Mouse (Mus musculus) CH12.LX (cell line): ENCODE data around the gene Ube2t. TPM values are rescaled to one million over a fixed set of nuclear protein-coding genes. Genes with fewer than 3 reads are reported as not detected.

Experiments
- DNase-seq: peaks from one replicate; pipeline ENCODE4 v3.0.0-alpha.2; 2013; ENCODE audit errors: extremely low read depth
- H3K27ac ChIP-seq: 2 replicates; pipeline ENCODE4 v1.5.1; 2012; ENCODE audit warnings: low read depth, mild to moderate bottlenecking, control low read depth, moderate library complexity; ENCODE audit not compliant: insufficient read depth
- H3K27me3 ChIP-seq: replicated peaks from 2 replicates; pipeline ENCODE3; 2012; ENCODE audit warnings: inconsistent platforms
- H3K36me3 ChIP-seq, 2 experiments: replicated peaks in 1 of 2; 2 replicates each; pipeline versions ENCODE3 to v1.6.1; 2012; ENCODE audit warnings: inconsistent platforms in 1 of 2, low read length in 1 of 2, mild to moderate bottlenecking in 1 of 2, mixed read lengths in 1 of 2, moderate library complexity in 1 of 2; ENCODE audit not compliant: control insufficient read depth in 1 of 2, insufficient read depth in 1 of 2
- H3K4me1 ChIP-seq, 2 experiments: 2 replicates each; pipeline ENCODE4 v1.6.1; 2012; ENCODE audit warnings: inconsistent platforms in 1 of 2, moderate library complexity in 1 of 2; ENCODE audit not compliant: insufficient read depth in 2 of 2, control insufficient read depth in 1 of 2
- H3K4me2 ChIP-seq: 2 replicates; pipeline ENCODE4 v1.6.1; 2012; ENCODE audit warnings: low read depth, mild to moderate bottlenecking, control low read depth; ENCODE audit not compliant: poor library complexity, insufficient read depth, severe bottlenecking
- H3K4me3 ChIP-seq, 3 experiments: fragments of 150-350 bp in 1 of 3; sonication (generic) in 1 of 3; replicated peaks in 1 of 3; 2 replicates each; pipeline versions ENCODE3 to v1.5.1; 2011 to 2012; ENCODE audit warnings: low read depth in 2 of 3, low read length in 2 of 3, mild to moderate bottlenecking in 2 of 3, moderate library complexity in 2 of 3, control low read depth in 1 of 3, improper control_type of control experiment in 1 of 3, inconsistent platforms in 1 of 3, mixed read lengths in 1 of 3; ENCODE audit not compliant: poor library complexity in 1 of 3
- H3K79me2 ChIP-seq: replicated peaks from 2 replicates; pipeline ENCODE4 v1.6.1; 2012; ENCODE audit warnings: mild to moderate bottlenecking, moderate library complexity; ENCODE audit not compliant: control insufficient read depth, poor library complexity, insufficient read depth, severe bottlenecking; ENCODE audit errors: extremely low read depth
- H3K9ac ChIP-seq: 2 replicates; pipeline ENCODE4 v1.6.1; 2012; ENCODE audit warnings: low read depth, mild to moderate bottlenecking, control low read depth, moderate library complexity; ENCODE audit not compliant: insufficient read depth
- H3K9me3 ChIP-seq: replicated peaks from 2 replicates; pipeline ENCODE3; 2012; ENCODE audit warnings: low read length, inconsistent platforms, mixed read lengths
- CHD1 ChIP-seq: IDR thresholded peaks from 2 replicates; pipeline ENCODE4 v1.6.1; 2012; ENCODE audit warnings: low read depth, low read length, improper control_type of control experiment, inconsistent platforms
- CHD2 ChIP-seq: IDR thresholded peaks from 2 replicates; pipeline ENCODE4 v1.6.1; 2011; ENCODE audit warnings: low read length, improper control_type of control experiment
- CTCF ChIP-seq, 2 experiments: IDR thresholded peaks in 1 of 2; conservative IDR thresholded peaks in 1 of 2; 2 replicates each; pipeline ENCODE4 v1.5.1; 2011 to 2012; ENCODE audit warnings: low read depth in 2 of 2, low read length in 2 of 2, improper control_type of control experiment in 1 of 2, inconsistent platforms in 1 of 2, mild to moderate bottlenecking in 1 of 2, moderate library complexity in 1 of 2
- ELF1 ChIP-seq: IDR thresholded peaks from 2 replicates; pipeline ENCODE4 v1.6.1; 2014; ENCODE audit warnings: low read depth, mild to moderate bottlenecking, inconsistent platforms, low read length, improper control_type of control experiment
- IRF4 ChIP-seq: IDR thresholded peaks from 2 replicates; pipeline ENCODE4 v1.6.1; 2014; ENCODE audit warnings: low read depth, mild to moderate bottlenecking, inconsistent platforms, low read length, improper control_type of control experiment
- JUND ChIP-seq: conservative IDR thresholded peaks from 2 replicates; pipeline ENCODE4 v1.6.1; 2011; ENCODE audit warnings: low read depth, low read length, improper control_type of control experiment
- MEF2A ChIP-seq: IDR thresholded peaks from 2 replicates; pipeline ENCODE4 v1.6.1; 2014; ENCODE audit warnings: low read depth, mild to moderate bottlenecking, inconsistent platforms, low read length, improper control_type of control experiment, borderline replicate concordance
- MXI1 ChIP-seq: IDR thresholded peaks from 2 replicates; pipeline ENCODE4 v1.6.1; 2011; ENCODE audit warnings: mild to moderate bottlenecking, low read depth, low read length, improper control_type of control experiment
- NELFE ChIP-seq: IDR thresholded peaks from 2 replicates; pipeline ENCODE4 v1.6.1; 2011; ENCODE audit warnings: low read depth, low read length, improper control_type of control experiment
- NRF1 ChIP-seq: IDR thresholded peaks from 2 replicates; pipeline ENCODE4 v1.6.1; 2014; ENCODE audit warnings: low read depth, mild to moderate bottlenecking, inconsistent platforms, low read length, improper control_type of control experiment, moderate library complexity
- PAX5 ChIP-seq: IDR thresholded peaks from 2 replicates; pipeline ENCODE4 v1.6.1; 2012; ENCODE audit warnings: low read length, inconsistent platforms, mixed read lengths
- TCF12 ChIP-seq: IDR thresholded peaks from 2 replicates; pipeline ENCODE4 v1.6.1; 2014; ENCODE audit warnings: low read depth, mild to moderate bottlenecking, inconsistent platforms, low read length, improper control_type of control experiment
- UBTF ChIP-seq: IDR thresholded peaks from 2 replicates; pipeline ENCODE4 v1.6.1; 2012; ENCODE audit warnings: low read depth, mild to moderate bottlenecking, inconsistent platforms, low read length, improper control_type of control experiment, moderate library complexity
- USF1 ChIP-seq: IDR thresholded peaks from 2 replicates; pipeline ENCODE4 v1.6.1; 2014; ENCODE audit warnings: low read depth, mild to moderate bottlenecking, inconsistent platforms, low read length, improper control_type of control experiment
- USF2 ChIP-seq: conservative IDR thresholded peaks from 2 replicates; pipeline ENCODE4 v1.6.1; 2011; ENCODE audit warnings: low read depth, low read length, improper control_type of control experiment
- ZC3H11A ChIP-seq: IDR thresholded peaks from 2 replicates; pipeline ENCODE4 v1.6.1; 2012; ENCODE audit warnings: low read depth, mild to moderate bottlenecking, inconsistent platforms, low read length, improper control_type of control experiment
- dilution Hi-C: fragments of 300-500 bp; cut with MboI; formaldehyde crosslinking; loops from 2 replicates; pipeline ENCODE4 v1.14.3; 2020; ENCODE audit warnings: low sequenced_read_pairs; ENCODE audit not compliant: extremely low pct_unique_long_range_greater_than_20kb, extremely low pct_ligation_motif_present
- in situ Hi-C: fragments of 300-500 bp; cut with MboI; formaldehyde crosslinking; loops from 3 replicates; pipeline ENCODE4 v1.14.3; 2019; ENCODE audit warnings: low sequenced_read_pairs, low pct_ligation_motif_present, low pct_unique_long_range_greater_than_20kb, mixed read lengths
- polyA plus RNA-seq: library from polyadenylated mRNA; unstranded; fragments of >175 nt; gene quantifications from 2 replicates; pipeline ENCODE4 v1.2.1, GENCODE M21; 2012; ENCODE audit warnings: low read depth; ENCODE audit not compliant: insufficient read length
- total RNA-seq, 2 experiments: library from RNA; depleted of rRNA; stranded (reverse); fragments of 300-350 nt in 1 of 2; fragments of >200 nt in 1 of 2; gene quantifications; 2 replicates each; pipeline ENCODE4 v1.2.3; 2012 to 2014

Gene Ube2t
- total and polyA plus RNA-seq, 3 experiments = 19.2 to 40.2 (median 28.8) TPM

DNA sequence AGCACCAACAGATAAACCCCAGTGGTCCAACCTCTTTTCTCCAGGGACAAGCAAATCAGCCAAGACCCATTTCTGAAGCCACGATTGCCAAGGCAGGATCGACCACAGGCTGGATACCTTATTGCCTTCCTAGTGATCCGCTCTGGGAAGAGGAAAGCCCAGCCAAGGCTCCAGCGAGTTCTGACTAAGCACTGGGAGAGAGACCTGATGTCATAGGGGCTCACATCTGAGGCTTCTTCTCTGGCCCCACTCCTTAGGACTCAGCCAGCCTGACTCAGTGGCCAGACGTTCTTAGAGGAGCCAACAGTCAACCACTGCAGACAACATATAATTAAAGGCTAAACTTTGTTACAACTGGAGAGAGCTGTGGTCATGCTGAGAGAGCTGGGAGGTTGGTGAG lies 59.6 kb downstream of the Ube2t start:
- Histone ChIP-seq H3K4me3 (no peak overlapping the region), H3K4me1 (peaks cover 3 to 6% of the 10 kb centered on the region in 2 experiments; a peak in 2 of 4 replicates), H3K36me3 (no peaks in the 10 kb centered on the region), H3K27ac (no peak overlapping the region), H3K27me3 (peaks cover 64% of the 10 kb centered on the region), H3K4me2 (no peak overlapping the region), H3K9me3 (peaks cover 5% of the 10 kb centered on the region), H3K79me2 (no peaks in the 10 kb centered on the region), H3K9ac (no peak overlapping the region)
- TF ChIP-seq JUND (no peak), CTCF (conservative IDR thresholded peaks at IDR 0.05 in 1 of 2, IDR thresholded peaks at IDR 0.05 in 1 of 2; ENCODE audit: low read depth in 2 of 2, low read length in 2 of 2) (no peak), IRF4 (no peak), TCF12 (no peak), ZC3H11A (no peak), USF1 (no peak), NRF1 (no peak), CHD2 (no peak), USF2 (no peak), NELFE (no peak), MXI1 (no peak), CHD1 (no peak), PAX5 (no peak), UBTF (no peak)
- DNase-seq = no peak
- dilution Hi-C loops = no loop called here
- in situ Hi-C loops = no loop called here

DNA sequence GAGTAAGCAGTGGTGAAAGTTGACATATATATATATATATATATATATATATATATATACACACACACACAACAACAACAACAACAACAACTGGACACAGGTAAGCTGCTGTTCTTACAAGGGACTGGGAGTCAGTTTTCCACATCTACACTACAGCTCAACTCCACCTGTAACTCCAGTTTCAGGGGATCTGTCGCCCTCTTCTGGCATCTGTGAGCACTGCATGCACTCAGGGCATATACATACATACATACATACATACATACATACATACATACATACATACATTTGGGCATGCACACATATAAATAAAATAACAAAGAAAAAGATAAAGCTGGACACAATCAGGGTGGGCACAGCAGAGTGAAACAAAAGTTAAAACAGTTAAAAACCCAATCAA lies 61.2 kb downstream of the Ube2t start:
- H3K4me3 ChIP-seq = no peak overlapping the region
- DNase-seq = no peak
- no peak overlapping the region for H3K4me2 ChIP-seq
- H3K9ac ChIP-seq = no peak overlapping the region
- H3K79me2 ChIP-seq = no peaks in the 10 kb centered on the region
- H3K4me1 ChIP-seq = peaks cover 3 to 6% of the 10 kb centered on the region in 2 experiments; a peak in 2 of 4 replicates
- TF ChIP-seq JUND = no peak
- peak in 1 of 2 experiments; percentile 25; a peak in 3 of 4 replicates for TF ChIP-seq CTCF (conservative IDR thresholded peaks at IDR 0.05 in 1 of 2, IDR thresholded peaks at IDR 0.05 in 1 of 2; ENCODE audit: low read depth in 2 of 2, low read length in 2 of 2)
- no peak for TF ChIP-seq ELF1
- TF ChIP-seq MEF2A = no peak
- TF ChIP-seq MXI1 = no peak
- H3K9me3 ChIP-seq = peaks cover 22% of the 10 kb centered on the region
- no peaks in the 10 kb centered on the region for H3K36me3 ChIP-seq
- no peak overlapping the region for H3K27ac ChIP-seq
- H3K27me3 ChIP-seq = peaks cover 59% of the 10 kb centered on the region
- in situ Hi-C loops = no loop called here
- dilution Hi-C loops = no loop called here

Other genes starting within 250 kb of the Ube2t start
- 1.5 and 1.6 TPM in 2 replicates for gene Ppp1r12b, start 6.6 kb upstream of the Ube2t start, total RNA-seq (2012; rRNA removed)
- 0.64 and 1.3 TPM in 2 replicates for gene Ppp1r12b, start 6.6 kb upstream of the Ube2t start, total RNA-seq (2014; rRNA removed)
- 1.4 and 1.8 TPM in 2 replicates for gene Ppp1r12b, start 6.6 kb upstream of the Ube2t start, polyA plus RNA-seq
- gene Lgr6, start 142.7 kb downstream of the Ube2t start, total RNA-seq (2012; rRNA removed) = 0.17 and 0.38 TPM in 2 replicates
- gene Lgr6, start 142.7 kb downstream of the Ube2t start, total RNA-seq (2014; rRNA removed) = 0.07 TPM in 1 of 2 replicates, not detected in the other
- 0.16 TPM in 2 replicates for gene Lgr6, start 142.7 kb downstream of the Ube2t start, polyA plus RNA-seq
- gene Ptpn7, start 170.1 kb downstream of the Ube2t start, total RNA-seq (2012; rRNA removed) = 61.4 and 69.7 TPM in 2 replicates
- gene Ptpn7, start 170.1 kb downstream of the Ube2t start, total RNA-seq (2014; rRNA removed) = 77.5 and 81.9 TPM in 2 replicates
- 78.7 and 81.9 TPM in 2 replicates for gene Ptpn7, start 170.1 kb downstream of the Ube2t start, polyA plus RNA-seq
- gene Arl8a, start 184.3 kb downstream of the Ube2t start, total RNA-seq (2012; rRNA removed) = 8.5 and 10.9 TPM in 2 replicates
- gene Arl8a, start 184.3 kb downstream of the Ube2t start, total RNA-seq (2014; rRNA removed) = 4.2 and 4.7 TPM in 2 replicates
- gene Arl8a, start 184.3 kb downstream of the Ube2t start, polyA plus RNA-seq = 42.1 and 52.7 TPM in 2 replicates
- not detected in 2 replicates for gene Gpr37l1, start 205.1 kb downstream of the Ube2t start, total RNA-seq (2012; rRNA removed)
- not detected in 2 replicates for gene Gpr37l1, start 205.1 kb downstream of the Ube2t start, total RNA-seq (2014; rRNA removed)
- gene Gpr37l1, start 205.1 kb downstream of the Ube2t start, polyA plus RNA-seq = not detected in 2 replicates